Comparison of ENCODE assay signal across 15 mouse cellular contexts in the genomic region with DNA sequence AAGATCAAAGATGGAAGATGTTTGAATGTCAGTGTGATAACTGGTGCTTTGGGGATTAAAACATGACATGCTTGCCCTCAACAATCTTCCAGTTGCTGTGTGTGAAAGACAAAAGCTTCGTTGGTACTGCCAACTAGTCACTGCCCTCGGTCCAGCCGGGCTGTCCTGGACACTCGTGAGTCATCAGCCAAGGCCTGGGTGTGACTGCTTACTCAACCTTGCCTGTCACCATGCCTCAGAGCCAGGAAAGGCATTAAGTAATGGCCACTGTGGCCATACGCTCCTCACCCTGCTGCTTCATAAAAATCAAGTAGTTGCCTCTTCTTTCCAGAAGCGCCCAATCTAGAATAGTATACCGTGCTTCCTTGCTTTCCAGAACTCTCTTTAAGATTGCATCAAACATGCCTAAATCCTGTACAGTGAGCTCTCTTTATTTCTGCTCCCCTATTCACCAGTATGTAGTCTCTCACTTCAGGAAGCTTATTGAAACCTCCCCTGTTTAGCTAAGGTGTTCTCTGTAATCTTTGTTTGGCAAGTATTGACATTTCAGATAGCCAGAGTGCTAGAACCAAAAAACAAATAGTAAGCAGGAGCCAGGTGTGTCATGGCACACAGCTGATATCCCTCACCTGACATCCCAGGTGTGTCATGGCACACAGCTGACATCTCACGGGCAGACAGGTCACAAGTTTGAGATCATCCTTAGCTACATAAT. TPM values are rescaled to one million over a fixed set of nuclear protein-coding genes. Genes with fewer than 3 reads are reported as not detected.
DNase-seq lines count a peak whose midpoint lies in the region; ATAC-seq lines count a peak whose summit lies in the region.
"Had no signal": no experiment of that assay in that cellular context is flagged by ENCODE, and none has a peak within 500 bp of the region (broad histone marks: within the 10 kb centered on the region; RNA-seq: fewer than 3 reads in every experiment).

No protein-coding gene starts in this region.

- DNase-seq in 3134 (ENCODE audit: extremely low read depth, insufficient read length, low spot score) (peak; percentile 70), 3T3-L1 (ENCODE audit: low read depth, low spot score) (peak; percentile 83)
- DNase-seq in adrenal gland, postnatal 10 days = peak; percentile 60
- no peak for DNase-seq in yolk sac, embryonic 10.5 days (ENCODE audit: low spot score)
- no peak for DNase-seq in layer of hippocampus, adult 8-10 months (ENCODE audit: low spot score in 2 of 2)
- DNase-seq in embryo, embryonic 10.5 days (ENCODE audit: low spot score) = no peak
- DNase-seq: cerebellum, adult 9-10 months; forebrain, postnatal 0 days; gastrocnemius, postnatal 10 days; heart, postnatal 4 days; kidney, postnatal 10 days; midbrain, embryonic 14.5 days; spleen, adult 18-20 months; thymus, postnatal 14 days had no signal

- peak; percentile 83 for ATAC-seq in megakaryocyte, adult 5-6 weeks (ENCODE audit: poor library complexity, severe bottlenecking)
- ATAC-seq: forebrain, postnatal 0 days had no signal

RNA-seq across cellular contexts. Expression of a gene that starts 16.7 kb away (rescaled TPM):
- total RNA-seq in adrenal gland, postnatal 10 days (2021) = 100 to 1,000 TPM; 276 to 322 TPM
- 293 and 324 TPM in 2 replicates for total RNA-seq in megakaryocyte, adult 5-6 weeks (2015)
- 231 and 287 TPM in 2 replicates for total RNA-seq in megakaryocyte, adult 5-6 weeks (2017)
- total RNA-seq in layer of hippocampus, adult 8-10 months (2022) = 100 to 1,000 TPM; 231 to 244 (median 241) TPM

RNA-seq across cellular contexts. Expression of a gene that starts 40.4 kb away (rescaled TPM):
- 10 to 100 TPM; 39.1 to 45.7 TPM for total RNA-seq in adrenal gland, postnatal 10 days (2021)
- 8.0 and 14.3 TPM in 2 replicates for total RNA-seq in megakaryocyte, adult 5-6 weeks (2015)
- total RNA-seq in megakaryocyte, adult 5-6 weeks (2017) = 0.89 and 5.4 TPM in 2 replicates
- total RNA-seq in layer of hippocampus, adult 8-10 months (2022) = 10 to 100 TPM; 25.9 to 34.4 (median 29.7) TPM

RNA-seq across cellular contexts. Expression of a gene that starts 57.4 kb away (rescaled TPM):
- total RNA-seq in adrenal gland, postnatal 10 days (2021) = 1 to 10 TPM in 1 of 2 experiments, under 1 TPM in 1; 0.36 to 3.4 TPM
- not detected in 2 replicates for total RNA-seq in megakaryocyte, adult 5-6 weeks (2015)
- total RNA-seq in megakaryocyte, adult 5-6 weeks (2017) = not detected in 2 replicates
- 1 to 10 TPM in 1 of 4 experiments, under 1 TPM in 2, not detected in 1; 0.37 to 1.1 (median 0.67) TPM for total RNA-seq in layer of hippocampus, adult 8-10 months (2022)
- total RNA-seq: heart, postnatal 4 days had no signal

RNA-seq across cellular contexts. Expression of a gene that starts 58.0 kb away (rescaled TPM):
- 10 to 100 TPM; 26.3 to 29.8 TPM for total RNA-seq in adrenal gland, postnatal 10 days (2021)
- 10.2 and 13.1 TPM in 2 replicates for total RNA-seq in megakaryocyte, adult 5-6 weeks (2015)
- total RNA-seq in megakaryocyte, adult 5-6 weeks (2017) = 12.9 and 16.7 TPM in 2 replicates
- 10 to 100 TPM; 70.0 to 85.8 (median 81.0) TPM for total RNA-seq in layer of hippocampus, adult 8-10 months (2022)

Comparison
In these comparisons a context has a peak if more than half of its experiments do, and no peak if none do; other contexts are left out.
1. DNase-seq: peak in 3134 (single experiment), 3T3-L1 (single experiment) and adrenal gland, postnatal 10 days (single experiment); none in yolk sac, embryonic 10.5 days (single experiment), layer of hippocampus, adult 8-10 months (0 of 2) and embryo, embryonic 10.5 days (single experiment).